Mouse (Mus musculus) ES-E14 (cell line): ENCODE data around the gene Crat. TPM values are rescaled to one million over a fixed set of nuclear protein-coding genes. Genes with fewer than 3 reads are reported as not detected.

Experiments
- DNase-seq: peaks from one replicate; pipeline ENCODE4 v3.0.0-alpha.2; 2013; ENCODE audit warnings: low read depth, low spot score
- H3K27ac ChIP-seq: 2 replicates; pipeline ENCODE4 v1.5.1; 2012; ENCODE audit warnings: low read depth, mild to moderate bottlenecking, low read length, moderate library complexity, mixed read lengths; ENCODE audit not compliant: poor library complexity, insufficient read depth, severe bottlenecking
- H3K36me3 ChIP-seq: 2 replicates; pipeline ENCODE4 v1.6.1; 2012; ENCODE audit warnings: mild to moderate bottlenecking, low read length, moderate library complexity, mixed read lengths; ENCODE audit not compliant: control insufficient read depth, poor library complexity, insufficient read depth, severe bottlenecking
- H3K4me1 ChIP-seq, 2 experiments: fragments of 150-350 bp in 1 of 2; sonication (generic) in 1 of 2; 2 replicates each; pipeline ENCODE4 v1.6.1; 2012; ENCODE audit warnings: low read length in 2 of 2, mild to moderate bottlenecking in 1 of 2, mixed read lengths in 1 of 2; ENCODE audit not compliant: control insufficient read depth in 2 of 2, insufficient read depth in 2 of 2, poor library complexity in 1 of 2
- H3K4me3 ChIP-seq, 2 experiments: fragments of 150-350 bp in 1 of 2; sonication (generic) in 1 of 2; 2 replicates each; pipeline ENCODE4 v1.5.1; 2012; ENCODE audit warnings: low read length in 2 of 2, low read depth in 1 of 2, mild to moderate bottlenecking in 1 of 2, mixed read lengths in 1 of 2; ENCODE audit not compliant: insufficient read depth in 1 of 2, poor library complexity in 1 of 2, severe bottlenecking in 1 of 2
- H3K9ac ChIP-seq: 2 replicates; pipeline ENCODE4 v1.6.1; 2012; ENCODE audit warnings: low read depth, mild to moderate bottlenecking, low read length, mixed read lengths; ENCODE audit not compliant: poor library complexity, insufficient read depth, severe bottlenecking
- H3K9me3 ChIP-seq: fragments of 150-350 bp; sonication (generic); 2 replicates; pipeline ENCODE4 v1.6.1; 2012; ENCODE audit warnings: low read depth, mild to moderate bottlenecking, low read length; ENCODE audit not compliant: control insufficient read depth, insufficient read depth
- CHD2 ChIP-seq: IDR thresholded peaks from 2 replicates; pipeline ENCODE4 v1.6.1; 2014; ENCODE audit warnings: mild to moderate bottlenecking, low read depth, low read length, inconsistent platforms
- HCFC1 ChIP-seq: IDR thresholded peaks from 2 replicates; pipeline ENCODE4 v1.6.1; 2012; ENCODE audit warnings: low read length, inconsistent platforms, borderline replicate concordance; ENCODE audit not compliant: insufficient read depth
- MAFK ChIP-seq: IDR thresholded peaks from 2 replicates; pipeline ENCODE4 v1.6.1; 2014; ENCODE audit warnings: mild to moderate bottlenecking, low read depth, low read length, inconsistent platforms; ENCODE audit not compliant: insufficient read depth
- ZC3H11A ChIP-seq: IDR thresholded peaks from 2 replicates; pipeline ENCODE4 v1.6.1; 2012; ENCODE audit warnings: low read depth, mild to moderate bottlenecking, inconsistent platforms, low read length, borderline replicate concordance
- ZNF384 ChIP-seq: IDR thresholded peaks from 2 replicates; pipeline ENCODE4 v1.6.1; 2012; ENCODE audit warnings: low read depth, low read length, inconsistent platforms
- in situ Hi-C, 2 experiments: fragments of 600-800 bp; cut with MboI; formaldehyde crosslinking; loops; one replicate each; pipeline ENCODE4 v1.15.1; 2025; ENCODE audit warnings: low sequenced_read_pairs in 2 of 2, inconsistent platforms in 1 of 2; ENCODE audit not compliant: unreplicated experiment in 2 of 2
- total RNA-seq: library from RNA; depleted of rRNA; stranded (reverse); fragments of 300-350 nt; gene quantifications from 2 replicates; pipeline ENCODE4 v1.2.3, GENCODE M21; 2012; rRNA removed

The Crat gene
- 5.3 and 5.8 TPM in 2 replicates for total RNA-seq

DNA sequence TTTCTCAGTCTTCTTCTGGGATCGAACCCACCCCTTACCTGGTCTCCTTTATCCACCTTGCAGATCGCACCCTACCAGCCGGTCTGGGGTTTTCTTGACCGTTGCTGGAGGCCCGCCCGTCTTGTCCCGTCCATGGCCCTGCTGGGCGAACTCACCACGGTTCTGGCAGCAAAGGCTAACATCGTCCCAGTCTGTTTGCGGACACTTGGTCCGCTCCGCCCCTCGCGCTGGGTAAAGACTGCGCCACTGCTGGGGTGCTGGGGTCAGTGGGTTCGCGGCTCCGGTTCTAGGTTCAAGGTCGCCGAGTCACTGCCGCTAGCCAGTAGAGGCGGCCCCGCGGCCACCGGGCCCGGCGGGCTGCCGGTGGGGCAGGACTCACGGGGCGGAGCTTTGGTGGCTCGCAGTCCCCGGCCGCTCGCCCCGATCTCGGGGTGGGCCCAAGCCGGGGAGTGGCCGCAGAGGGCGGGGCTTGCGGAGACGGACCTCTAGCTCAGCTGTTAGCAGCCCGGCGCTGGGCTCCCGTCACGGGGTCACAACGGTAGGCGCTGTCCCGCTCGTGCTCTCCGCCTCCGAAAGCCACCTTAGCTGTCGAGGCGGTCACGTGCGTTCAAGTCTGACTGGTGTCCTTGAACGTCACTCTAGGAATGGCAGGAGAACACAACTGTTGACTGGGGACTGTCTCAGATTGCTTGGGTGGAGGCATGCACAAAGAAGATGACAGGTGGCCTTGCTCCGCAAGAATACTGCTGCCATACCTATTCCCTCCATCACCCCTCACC, at the start of gene Crat:
TSS of gene Crat (minus strand) at position 657 of the 779 bp plus-strand sequence.
- in situ Hi-C loops: no loop called here
- Histone ChIP-seq H3K36me3 (peaks cover 3% of the 10 kb centered on the region; the same call in 1 of the 2 replicates), H3K4me3 (peak within 1 kb of the TSS; percentile 72 to 76), H3K9me3 (no peaks in the 10 kb centered on the region), H3K27ac (peak within 1 kb of the TSS; percentile 74), H3K9ac (peak within 1 kb of the TSS; percentile 88), H3K4me1 (peaks cover 0 to 10% of the 10 kb centered on the region in 2 experiments; a peak in 3 of 4 replicates)
- DNase-seq: peak; percentile 68
- TF ChIP-seq ZNF384 (no peak), CHD2 (no peak), MAFK (no peak), ZC3H11A (no peak), HCFC1 (no peak)

DNA sequence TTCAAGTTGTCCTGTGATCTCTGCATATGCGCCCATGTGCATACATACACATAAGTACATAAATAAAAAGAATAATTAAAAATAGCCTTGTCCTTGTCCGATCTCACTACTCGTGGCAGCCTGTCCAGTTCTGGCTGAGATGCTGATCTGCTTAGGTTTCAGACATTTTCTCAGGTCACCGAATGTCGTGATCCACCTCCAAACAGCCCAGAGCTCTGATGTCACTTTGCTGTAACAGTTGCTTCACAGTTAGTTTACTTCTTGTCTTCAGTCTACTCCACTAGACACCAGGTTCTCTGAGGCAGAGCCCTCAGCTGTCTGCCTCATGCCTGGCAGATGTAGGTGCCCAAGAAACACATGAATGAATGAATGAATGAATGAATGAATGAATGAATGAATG, 48.8 kb upstream of the Crat start:
- H3K4me1 ChIP-seq: peaks cover 0 to 12% of the 10 kb centered on the region in 2 experiments; a peak in 1 of 4 replicates
- DNase-seq: no peak
- no peaks in the 10 kb centered on the region for H3K36me3 ChIP-seq
- H3K9me3 ChIP-seq: no peaks in the 10 kb centered on the region
- no peak overlapping the region for H3K9ac ChIP-seq
- in situ Hi-C loops: loop anchor here (25.0 kb wide), 1 partner anchor 323 kb away; no protein-coding TSS in a partner anchor
- H3K27ac ChIP-seq: no peak overlapping the region
- no peak for TF ChIP-seq ZNF384
- TF ChIP-seq HCFC1: no peak
- TF ChIP-seq CHD2: no peak
- TF ChIP-seq ZC3H11A: no peak
- TF ChIP-seq MAFK: no peak
- H3K4me3 ChIP-seq: no peak overlapping the region

DNA sequence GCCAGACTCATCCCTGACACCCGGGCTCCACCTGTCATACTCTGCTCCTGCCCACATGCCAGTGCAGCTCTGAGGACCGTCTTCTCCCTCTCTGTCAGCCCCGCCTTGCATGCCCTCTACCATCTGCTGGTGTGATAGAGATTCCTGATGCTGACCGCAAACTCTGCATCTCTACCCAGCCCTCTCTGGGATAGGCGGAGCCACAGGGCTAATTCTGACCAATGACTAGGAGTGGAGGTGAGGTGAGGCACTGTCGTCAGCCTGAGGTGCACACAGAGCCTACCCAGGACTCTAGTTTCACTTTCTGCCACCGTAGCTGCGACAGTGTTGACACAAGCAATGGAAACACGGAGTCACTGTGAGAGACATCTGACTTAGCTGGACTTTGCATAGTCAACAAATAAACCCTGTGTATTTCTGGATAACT, 48.3 kb upstream of the Crat start:
- in situ Hi-C loops: loop anchor here (25.0 kb wide), 1 partner anchor 323 kb away; no protein-coding TSS in a partner anchor
- no peak overlapping the region; a peak in 1 of 4 replicates for H3K4me3 ChIP-seq
- no peaks in the 10 kb centered on the region for H3K36me3 ChIP-seq
- no peak for DNase-seq
- peaks cover 0 to 10% of the 10 kb centered on the region in 2 experiments; a peak in 1 of 4 replicates for H3K4me1 ChIP-seq
- H3K27ac ChIP-seq: no peak overlapping the region
- no peak overlapping the region for H3K9ac ChIP-seq
- no peaks in the 10 kb centered on the region for H3K9me3 ChIP-seq
- TF ChIP-seq ZNF384 (no peak), HCFC1 (no peak), MAFK (no peak), ZC3H11A (no peak), CHD2 (no peak)

DNA sequence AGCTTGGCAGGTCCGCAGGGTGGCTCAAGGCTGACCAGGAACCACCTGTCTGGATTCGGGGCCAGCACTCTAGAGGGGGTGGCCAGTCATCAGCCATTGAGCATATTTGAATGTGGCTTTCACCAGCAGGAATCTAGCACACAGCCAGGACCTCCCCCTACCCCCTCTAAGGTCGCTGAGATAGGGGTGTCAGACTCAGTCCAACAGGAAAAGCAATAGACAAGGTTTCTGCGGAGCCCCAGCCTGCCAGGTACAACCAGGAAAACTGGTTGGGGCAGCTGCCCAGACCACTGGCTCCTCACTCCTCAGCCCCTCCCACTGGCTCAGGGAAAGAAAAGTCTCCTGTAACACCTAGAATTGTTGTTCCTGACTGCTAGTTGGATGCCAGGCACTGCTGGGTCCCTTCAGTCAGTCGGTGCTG, 47.7 kb upstream of the Crat start:
- Histone ChIP-seq H3K27ac (no peak overlapping the region; the same call in 1 of the 2 replicates), H3K9ac (no peak overlapping the region), H3K36me3 (no peaks in the 10 kb centered on the region), H3K9me3 (no peaks in the 10 kb centered on the region), H3K4me1 (peaks cover 0 to 9% of the 10 kb centered on the region in 2 experiments; a peak in 1 of 4 replicates), H3K4me3 (no peak overlapping the region)
- no peak for DNase-seq
- TF ChIP-seq HCFC1 (no peak), ZNF384 (no peak), CHD2 (no peak), ZC3H11A (no peak), MAFK (no peak)
- in situ Hi-C loops: loop anchor here (25.0 kb wide), 1 partner anchor 324 kb away; no protein-coding TSS in a partner anchor
